Mouse (Mus musculus) lung, embryonic 14.5 days (tissue): ENCODE measurements at regions not wholly inside any gene's neighbourhood (a gene's known extent, or its start where the extent isn't known, plus 50 kb on each side); places are given as distances from the start of the nearest gene placed in this dataset.

Experiments
- ATAC-seq: fragments of 200-750 bp; cut with Nextera tagmentation; 2 replicates; pipeline ENCODE4 v1.8.0; 2017; ENCODE audit warnings: mild to moderate bottlenecking, moderate TSS enrichment, moderate library complexity; ENCODE audit not compliant: insufficient read depth
- DNase-seq: peaks from one replicate; pipeline ENCODE4 v3.0.0-alpha.2; 2015
- H3K27ac ChIP-seq: fragments of 300-500 bp; sonication (generic); 2 replicates; pipeline ENCODE4 v1.5.1; 2014; ENCODE audit warnings: low read depth, mild to moderate bottlenecking, moderate library complexity
- H3K27me3 ChIP-seq: fragments of 300-500 bp; sonication (generic); 2 replicates; pipeline ENCODE4 v1.6.1; 2014; ENCODE audit warnings: low read length, control low read depth; ENCODE audit not compliant: insufficient read depth
- H3K36me3 ChIP-seq: fragments of 300-500 bp; sonication (generic); 2 replicates; pipeline ENCODE4 v1.6.1; 2014; ENCODE audit warnings: control low read depth; ENCODE audit not compliant: insufficient read depth
- H3K4me1 ChIP-seq: fragments of 300-500 bp; sonication (generic); 2 replicates; pipeline ENCODE4 v1.6.1; 2014; ENCODE audit warnings: antibody characterized with exemption, control low read depth; ENCODE audit not compliant: insufficient read depth
- H3K4me2 ChIP-seq: fragments of 300-500 bp; sonication (generic); 2 replicates; pipeline ENCODE4 v1.6.1; 2014; ENCODE audit warnings: mild to moderate bottlenecking
- H3K4me3 ChIP-seq: fragments of 300-500 bp; sonication (generic); 2 replicates; pipeline ENCODE4 v1.5.1; 2014; ENCODE audit warnings: low read depth, low read length
- H3K9ac ChIP-seq: fragments of 300-500 bp; sonication (generic); 2 replicates; pipeline ENCODE4 v1.6.1; 2014
- H3K9me3 ChIP-seq: fragments of 300-500 bp; sonication (generic); 2 replicates; pipeline ENCODE4 v1.6.1; 2016; ENCODE audit warnings: low read depth, low read length, control low read depth
- CTCF ChIP-seq: IDR thresholded peaks from 2 replicates; pipeline ENCODE4 v1.5.1; 2016; ENCODE audit warnings: antibody characterized with exemption, low read depth
- WGBS: fragments of 180-500 bp; shearing (Covaris S2); extraction: QIAGEN DNeasy Blood & Tissue Kit; methylation state at CpG from one replicate; pipeline ENCODE4 v1.1.7; 2014; 5-methylcytosine and 5-hydroxymethylcytosine counted together

GRCm38 (mm10) chr1:72945750-72946102 is 70.0 kb downstream of the Tnp1 start:
- no peak for TF ChIP-seq CTCF
- DNase-seq (peak; percentile 18), ATAC-seq (peak; percentile 53; the same call in 1 of the 2 replicates)
- Histone ChIP-seq H3K4me1 (peaks cover 13% of the 10 kb centered on the region), H3K9me3 (no peaks in the 10 kb centered on the region), H3K4me3 (no peak overlapping the region), H3K27ac (peak overlapping the region; percentile 60), H3K36me3 (no peaks in the 10 kb centered on the region), H3K9ac (no peak overlapping the region), H3K27me3 (no peaks in the 10 kb centered on the region), H3K4me2 (peak overlapping the region; percentile 47)
- 15% methylated on average over 9 of the region's 9 CpGs for WGBS

- TF ChIP-seq CTCF: no peak
- ATAC-seq (peak; percentile 76), DNase-seq (peak; percentile 73)
- H3K27ac ChIP-seq: peak overlapping the region; percentile 81
- no peaks in the 10 kb centered on the region for H3K9me3 ChIP-seq
- WGBS: 14% methylated on average over 21 of the region's 21 CpGs
- no peaks in the 10 kb centered on the region for H3K36me3 ChIP-seq
- no peak overlapping the region for H3K9ac ChIP-seq
- H3K27me3 ChIP-seq: no peaks in the 10 kb centered on the region
- H3K4me2 ChIP-seq: peak overlapping the region; percentile 47
- no peak overlapping the region for H3K4me3 ChIP-seq
- H3K4me1 ChIP-seq: peaks cover 13% of the 10 kb centered on the region
Observed at GRCm38 (mm10) chr1:72944805-72945749, 70.4 kb upstream of the Igfbp5 start.

GRCm38 (mm10) chr1:72944221-72944620 is 69.5 kb upstream of the Igfbp5 start:
- Histone ChIP-seq H3K9me3 (no peaks in the 10 kb centered on the region), H3K27ac (peak overlapping the region; percentile 81), H3K27me3 (no peaks in the 10 kb centered on the region), H3K4me2 (0 out of 2 replicates have a peak overlapping the region, but pooled peaks have one; percentile 5), H3K9ac (no peak overlapping the region), H3K4me1 (peaks cover 13% of the 10 kb centered on the region), H3K4me3 (no peak overlapping the region), H3K36me3 (no peaks in the 10 kb centered on the region)
- TF ChIP-seq CTCF: no peak
- 45% methylated on average over 3 of the region's 3 CpGs for WGBS
- ATAC-seq (no peak), DNase-seq (no peak)

- H3K27me3 ChIP-seq: no peaks in the 10 kb centered on the region
- WGBS: 79% methylated on average over 1 of the region's 1 CpGs
- no peak for DNase-seq
- no peak overlapping the region for H3K27ac ChIP-seq
- H3K9me3 ChIP-seq: no peaks in the 10 kb centered on the region
- H3K9ac ChIP-seq: no peak overlapping the region
- H3K36me3 ChIP-seq: no peaks in the 10 kb centered on the region
- H3K4me1 ChIP-seq: peaks cover 13% of the 10 kb centered on the region
- no peak overlapping the region for H3K4me3 ChIP-seq
- H3K4me2 ChIP-seq: no peak overlapping the region
- no peak for ATAC-seq
- TF ChIP-seq CTCF: no peak
Observed at GRCm38 (mm10) chr1:72943082-72943481, 68.4 kb upstream of the Igfbp5 start.

- no peaks in the 10 kb centered on the region for H3K36me3 ChIP-seq
- ATAC-seq: no peak
- H3K27ac ChIP-seq: peak overlapping the region; percentile 3; the same call in 1 of the 2 replicates
- TF ChIP-seq CTCF: no peak
- no peaks in the 10 kb centered on the region for H3K27me3 ChIP-seq
- H3K4me3 ChIP-seq: no peak overlapping the region
- no peak overlapping the region for H3K4me2 ChIP-seq
- peak; percentile 21 for DNase-seq
- H3K9ac ChIP-seq: no peak overlapping the region
- WGBS: 69% methylated on average over 9 of the region's 9 CpGs
- H3K9me3 ChIP-seq: no peaks in the 10 kb centered on the region
- peaks cover 13% of the 10 kb centered on the region for H3K4me1 ChIP-seq
Observed at GRCm38 (mm10) chr1:72942351-72942750, 67.7 kb upstream of the Igfbp5 start.

- no peak for TF ChIP-seq CTCF
- ATAC-seq: no peak
Observed at GRCm38 (mm10) chr1:72939948-72940347, 65.3 kb upstream of the Igfbp5 start.

GRCm38 (mm10) chr1:72936681-72937465 is 62.2 kb upstream of the Igfbp5 start:
- no peak for TF ChIP-seq CTCF
- Histone ChIP-seq H3K4me1 (no peaks in the 10 kb centered on the region), H3K27me3 (no peaks in the 10 kb centered on the region), H3K27ac (no peak overlapping the region), H3K9ac (no peak overlapping the region), H3K9me3 (no peaks in the 10 kb centered on the region), H3K4me2 (no peak overlapping the region), H3K4me3 (no peak overlapping the region), H3K36me3 (no peaks in the 10 kb centered on the region)
- DNase-seq: no peak
- 72% methylated on average over 5 of the region's 5 CpGs for WGBS
- ATAC-seq: no peak

More at GRCm38 (mm10) chr1:72939948-72940347, 65.3 kb upstream of the Igfbp5 start:
- H3K27me3 ChIP-seq: no peaks in the 10 kb centered on the region
- H3K9ac ChIP-seq: no peak overlapping the region
- whole genome bisulfite sequencing: 90% methylated on average over 1 of the region's 1 CpGs
- H3K9me3 ChIP-seq: no peaks in the 10 kb centered on the region
- no peak for DNase-seq
- H3K4me3 ChIP-seq: no peak overlapping the region
- H3K4me1 ChIP-seq: peaks cover 3% of the 10 kb centered on the region; the same call in 1 of the 2 replicates
- H3K27ac ChIP-seq: no peak overlapping the region
- H3K36me3 ChIP-seq: no peaks in the 10 kb centered on the region
- no peak overlapping the region for H3K4me2 ChIP-seq
